Mouse (Mus musculus) thymus, adult 18-20 months (tissue): ENCODE measurements around the gene Nrtn.
A peak's percentile ranks its signal among the peaks of the same experiment; 100 is the strongest.

ENCODE experiments used
- DNase-seq, 2 experiments: peaks; one replicate each; pipeline ENCODE4 v3.0.0; 2022; ENCODE audit warnings: mixed read lengths in 2 of 2

The Nrtn gene

GRCm38 (mm10) chr17:56757416-56758123 is at the start of gene Nrtn:
Gene Nrtn (minus strand): TSS chr17:56757530.
- peak; percentile 64 to 71 for DNase-seq

GRCm38 (mm10) chr17:56805784-56806183 is 48.5 kb upstream of the Nrtn start:
- DNase-seq: no peak

- DNase-seq: no peak
Measured at GRCm38 (mm10) chr17:56804952-56805351, 47.6 kb upstream of the Nrtn start.

- no peak for DNase-seq
Measured at GRCm38 (mm10) chr17:56802065-56802464, 44.7 kb upstream of the Nrtn start.

- no peak for DNase-seq
Measured at GRCm38 (mm10) chr17:56799276-56799675, 41.9 kb upstream of the Nrtn start.

GRCm38 (mm10) chr17:56793614-56794319 is 36.4 kb upstream of the Nrtn start:
- no peak for DNase-seq

GRCm38 (mm10) chr17:56792588-56792987 is 35.3 kb upstream of the Nrtn start:
- no peak for DNase-seq

GRCm38 (mm10) chr17:56789286-56789685 is 32.0 kb upstream of the Nrtn start:
- no peak for DNase-seq

- DNase-seq: no peak
Measured at GRCm38 (mm10) chr17:56788886-56789285, 31.6 kb upstream of the Nrtn start.

GRCm38 (mm10) chr17:56780291-56780978 is 23.1 kb upstream of the Nrtn start:
- DNase-seq: no peak

- DNase-seq: no peak
Measured at GRCm38 (mm10) chr17:56778779-56779362, 21.5 kb upstream of the Nrtn start.

- DNase-seq: no peak
Measured at GRCm38 (mm10) chr17:56777568-56777967, 20.2 kb upstream of the Nrtn start.

GRCm38 (mm10) chr17:56769950-56770349 is 12.6 kb upstream of the Nrtn start, which contains the start of gene Prr22:
Gene Prr22 (plus strand): TSS chr17:56770250.
- no peak for DNase-seq

GRCm38 (mm10) chr17:56768941-56769340 is 11.6 kb upstream of the Nrtn start:
- DNase-seq: no peak

- no peak for DNase-seq
Measured at GRCm38 (mm10) chr17:56767531-56768135, 10.3 kb upstream of the Nrtn start.

GRCm38 (mm10) chr17:56766631-56767405 is 9.5 kb upstream of the Nrtn start:
- DNase-seq: no peak

- peak; percentile 34 to 47 for DNase-seq
Measured at GRCm38 (mm10) chr17:56765431-56765830, 8.1 kb upstream of the Nrtn start.

GRCm38 (mm10) chr17:56764474-56765354 is 7.4 kb upstream of the Nrtn start, which contains the start of gene Dus3l:
Gene Dus3l (plus strand): TSS chr17:56764757.
- peak; percentile 79 to 87 for DNase-seq

GRCm38 (mm10) chr17:56763741-56764250 is 6.5 kb upstream of the Nrtn start:
- no peak for DNase-seq
